Mouse (Mus musculus) hindbrain, embryonic 10.5 days (tissue): ENCODE data around the gene Patj. TPM values are rescaled to one million over a fixed set of nuclear protein-coding genes. Genes with fewer than 3 reads are reported as not detected.
"Not testable (repeated sequence)": the region's sequence is repeated elsewhere in the genome, so short reads cannot be mapped to it uniquely, and the experiment has no call there.

Experiments
- DNase-seq: peaks from one replicate; pipeline ENCODE4 v3.0.0-alpha.2; 2017; ENCODE audit warnings: low spot score
- H3K27ac ChIP-seq: fragments of 300-500 bp; sonication (generic); 2 replicates; pipeline ENCODE4 v1.5.1; 2016; ENCODE audit warnings: mild to moderate bottlenecking, moderate library complexity
- H3K27me3 ChIP-seq: fragments of 300-500 bp; sonication (generic); 2 replicates; pipeline ENCODE4 v1.6.1; 2016; ENCODE audit warnings: mild to moderate bottlenecking; ENCODE audit not compliant: poor library complexity, insufficient read depth, severe bottlenecking
- H3K36me3 ChIP-seq: fragments of 300-500 bp; sonication (generic); 2 replicates; pipeline ENCODE4 v1.6.1; 2016; ENCODE audit warnings: mild to moderate bottlenecking, moderate library complexity
- H3K4me1 ChIP-seq: fragments of 300-500 bp; sonication (generic); replicated peaks from 2 replicates; pipeline ENCODE4 v1.6.1; 2016; ENCODE audit warnings: mild to moderate bottlenecking
- H3K4me3 ChIP-seq: fragments of 300-500 bp; sonication (generic); 2 replicates; pipeline ENCODE4 v1.5.1; 2016; ENCODE audit warnings: mild to moderate bottlenecking, moderate library complexity
- H3K9me3 ChIP-seq: fragments of 300-500 bp; sonication (generic); 2 replicates; pipeline ENCODE4 v1.6.1; 2016; ENCODE audit warnings: mild to moderate bottlenecking, moderate library complexity
- WGBS: fragments of 180-500 bp; shearing (Covaris S2); methylation state at CpG from one replicate; pipeline ENCODE4 v1.1.7; 2016; 5-methylcytosine and 5-hydroxymethylcytosine counted together
- polyA plus RNA-seq: library from polyadenylated mRNA; unstranded; fragments of >200 nt; fragmentation: Nextera tagmentation; extraction: Ambion mirVana; gene quantifications from 2 replicates; pipeline ENCODE4 v1.2.1, GENCODE M21; 2016

Patj gene
- polyA plus RNA-seq, 1 experiment from 2014 or later: 8.2 TPM

GRCm38 (mm10) chr4:98620986-98621784, 225.6 kb downstream of the Patj start:
- Histone ChIP-seq H3K27me3 (no peaks in the 10 kb centered on the region), H3K4me1 (peaks cover 15% of the 10 kb centered on the region), H3K9me3 (no peaks in the 10 kb centered on the region), H3K36me3 (no peaks in the 10 kb centered on the region), H3K27ac (no peak overlapping the region), H3K4me3 (no peak overlapping the region)
- 80% methylated on average over 9 of the region's 9 CpGs for WGBS
- DNase-seq: no peak

GRCm38 (mm10) chr4:98622180-98622579, 226.6 kb downstream of the Patj start:
- peaks cover 15% of the 10 kb centered on the region for H3K4me1 ChIP-seq
- WGBS: 68% methylated on average over 1 of the region's 1 CpGs
- no peaks in the 10 kb centered on the region for H3K9me3 ChIP-seq
- DNase-seq: no peak
- no peak overlapping the region for H3K27ac ChIP-seq
- no peak overlapping the region for H3K4me3 ChIP-seq
- no peaks in the 10 kb centered on the region for H3K36me3 ChIP-seq
- H3K27me3 ChIP-seq: no peaks in the 10 kb centered on the region

GRCm38 (mm10) chr4:98622996-98623673, 227.6 kb downstream of the Patj start:
- H3K4me1 ChIP-seq: peaks cover 15% of the 10 kb centered on the region
- peak overlapping the region; percentile 57 for H3K27ac ChIP-seq
- no peak overlapping the region for H3K4me3 ChIP-seq
- H3K9me3 ChIP-seq: no peaks in the 10 kb centered on the region
- H3K36me3 ChIP-seq: no peaks in the 10 kb centered on the region
- WGBS: 51% methylated on average over 3 of the region's 3 CpGs
- DNase-seq: peak; percentile 22
- no peaks in the 10 kb centered on the region for H3K27me3 ChIP-seq

- Histone ChIP-seq H3K9me3 (no peaks in the 10 kb centered on the region), H3K36me3 (no peaks in the 10 kb centered on the region), H3K4me1 (peaks cover 7% of the 10 kb centered on the region), H3K4me3 (no peak overlapping the region), H3K27me3 (no peaks in the 10 kb centered on the region), H3K27ac (no peak overlapping the region)
- WGBS: 89% methylated on average over 6 of the region's 6 CpGs
- DNase-seq: no peak
Measured at GRCm38 (mm10) chr4:98628286-98628685, 232.7 kb downstream of the Patj start.

- H3K36me3 ChIP-seq, H3K27me3 ChIP-seq, DNase-seq, H3K4me1 ChIP-seq, H3K4me3 ChIP-seq, H3K27ac ChIP-seq, H3K9me3 ChIP-seq: not testable (repeated sequence)
Measured at GRCm38 (mm10) chr4:98629217-98629616, 233.6 kb downstream of the Patj start.

- DNase-seq: no peak
- WGBS: 92% methylated on average over 18 of the region's 18 CpGs
- H3K27me3 ChIP-seq: no peaks in the 10 kb centered on the region
- H3K9me3 ChIP-seq: 0 out of 2 replicates have a peak, but pooled peaks cover 2% of the 10 kb centered on the region
- no peaks in the 10 kb centered on the region for H3K4me1 ChIP-seq
- no peak overlapping the region for H3K27ac ChIP-seq
- no peaks in the 10 kb centered on the region for H3K36me3 ChIP-seq
- H3K4me3 ChIP-seq: no peak overlapping the region
Measured at GRCm38 (mm10) chr4:98635140-98635837, 239.7 kb downstream of the Patj start.

DNA sequence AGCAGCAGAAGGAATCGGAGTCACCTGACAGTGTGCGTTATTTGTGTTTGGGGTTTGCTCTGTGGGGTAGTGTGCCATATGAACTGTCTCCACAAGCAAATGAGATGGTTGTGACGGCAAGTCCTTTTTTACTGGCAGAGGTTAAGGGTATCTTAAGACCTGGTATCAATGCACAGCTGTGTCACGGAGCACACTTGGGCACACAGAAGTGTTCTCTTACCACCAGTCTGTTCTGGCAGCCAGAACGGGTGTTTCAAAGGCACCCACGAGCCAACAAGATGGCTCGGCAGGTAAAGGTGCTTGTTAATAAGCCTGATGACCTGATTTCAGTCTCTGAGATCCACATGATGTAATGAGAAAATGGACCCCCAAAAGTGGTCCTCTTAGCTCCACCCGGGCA, 243.1 kb downstream of the Patj start:
- 93% methylated on average over 8 of the region's 8 CpGs for WGBS
- Histone ChIP-seq H3K9me3 (0 out of 2 replicates have a peak, but pooled peaks cover 2% of the 10 kb centered on the region), H3K27ac (no peak overlapping the region), H3K4me3 (no peak overlapping the region), H3K4me1 (no peaks in the 10 kb centered on the region), H3K27me3 (no peaks in the 10 kb centered on the region), H3K36me3 (no peaks in the 10 kb centered on the region)
- no peak for DNase-seq

DNA sequence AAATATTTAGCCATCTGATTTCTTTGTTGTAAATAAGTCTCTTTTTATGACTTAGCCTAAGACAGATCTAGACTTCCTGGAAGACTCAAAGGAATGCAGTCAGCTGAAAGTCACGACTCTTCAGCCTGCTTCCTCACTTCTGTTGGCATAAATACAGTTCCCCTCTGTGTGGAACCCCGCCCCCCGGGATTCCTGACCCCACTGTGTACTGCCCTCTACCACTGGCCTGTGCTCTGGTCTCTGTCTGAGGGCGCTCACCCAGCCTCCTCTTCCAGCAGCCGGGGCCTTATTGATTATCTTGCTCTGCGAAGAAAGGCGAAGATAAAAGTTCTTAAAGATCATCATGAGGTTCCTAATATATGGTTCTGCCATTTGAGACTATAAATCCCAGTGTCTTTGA, 258.1 kb downstream of the Patj start:
- Histone ChIP-seq H3K36me3 (no peaks in the 10 kb centered on the region), H3K27me3 (no peaks in the 10 kb centered on the region), H3K4me3 (no peak overlapping the region), H3K4me1 (peaks cover 6% of the 10 kb centered on the region; the same call in 1 of the 2 replicates), H3K9me3 (no peaks in the 10 kb centered on the region), H3K27ac (no peak overlapping the region)
- DNase-seq: no peak
- 74% methylated on average over 7 of the region's 7 CpGs for WGBS

DNA sequence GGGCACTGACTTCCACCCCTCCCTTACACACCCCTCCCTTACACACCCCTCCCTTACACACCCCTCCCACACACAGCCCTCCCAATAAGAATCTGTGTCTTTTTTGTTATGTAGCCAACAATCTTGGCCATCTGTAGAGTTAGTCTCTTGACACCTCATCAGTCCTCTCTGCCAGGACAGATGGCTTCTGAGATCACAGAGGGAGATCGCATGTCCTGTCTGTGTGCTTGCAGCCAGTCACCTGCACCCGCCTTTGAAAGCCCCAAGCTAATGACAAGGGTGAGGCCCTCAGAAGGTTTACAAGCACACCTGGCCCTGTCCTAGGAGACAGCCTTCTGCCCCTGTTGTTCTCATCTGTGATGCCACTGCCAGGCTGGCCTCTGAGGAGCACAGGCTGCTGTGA, 258.8 kb downstream of the Patj start:
- 56% methylated on average over 2 of the region's 2 CpGs for WGBS
- H3K36me3 ChIP-seq: no peaks in the 10 kb centered on the region
- H3K4me1 ChIP-seq: peaks cover 6% of the 10 kb centered on the region; the same call in 1 of the 2 replicates
- no peak overlapping the region for H3K4me3 ChIP-seq
- no peak for DNase-seq
- H3K27me3 ChIP-seq: no peaks in the 10 kb centered on the region
- H3K27ac ChIP-seq: no peak overlapping the region
- no peaks in the 10 kb centered on the region for H3K9me3 ChIP-seq

DNA sequence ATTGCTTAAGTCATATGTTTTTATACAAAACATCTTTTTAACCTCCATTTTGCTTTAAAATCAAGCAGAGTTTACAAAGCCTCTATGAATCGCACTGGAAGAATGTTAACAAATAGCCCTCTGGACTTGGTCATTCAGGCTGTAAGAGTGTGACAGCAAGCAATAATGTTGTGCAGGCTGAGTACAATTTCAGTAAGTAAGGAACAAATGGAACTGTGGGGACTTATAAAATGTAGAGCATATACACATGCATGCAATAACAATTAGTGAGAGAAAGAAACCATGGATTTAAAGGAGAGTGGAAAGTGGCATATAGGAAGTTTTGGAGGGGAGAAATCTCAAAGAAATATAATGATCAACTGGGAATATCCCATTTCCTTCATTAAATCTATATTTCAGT, 261.2 kb downstream of the Patj start:
- Histone ChIP-seq H3K4me1 (peaks cover 6% of the 10 kb centered on the region; the same call in 1 of the 2 replicates), H3K9me3 (no peaks in the 10 kb centered on the region), H3K27ac (no peak overlapping the region), H3K27me3 (no peaks in the 10 kb centered on the region), H3K4me3 (no peak overlapping the region), H3K36me3 (no peaks in the 10 kb centered on the region)
- 96% methylated on average over 1 of the region's 1 CpGs for WGBS
- DNase-seq: no peak

GRCm38 (mm10) chr4:98659032-98659431, 263.4 kb downstream of the Patj start:
- no peak overlapping the region for H3K27ac ChIP-seq
- H3K4me3 ChIP-seq: no peak overlapping the region
- H3K4me1 ChIP-seq: peaks cover 6% of the 10 kb centered on the region; the same call in 1 of the 2 replicates
- H3K9me3 ChIP-seq: peaks cover 9% of the 10 kb centered on the region
- 85% methylated on average over 2 of the region's 2 CpGs for WGBS
- no peak for DNase-seq
- H3K27me3 ChIP-seq: no peaks in the 10 kb centered on the region
- H3K36me3 ChIP-seq: 0 out of 2 replicates have a peak, but pooled peaks cover 3% of the 10 kb centered on the region

DNA sequence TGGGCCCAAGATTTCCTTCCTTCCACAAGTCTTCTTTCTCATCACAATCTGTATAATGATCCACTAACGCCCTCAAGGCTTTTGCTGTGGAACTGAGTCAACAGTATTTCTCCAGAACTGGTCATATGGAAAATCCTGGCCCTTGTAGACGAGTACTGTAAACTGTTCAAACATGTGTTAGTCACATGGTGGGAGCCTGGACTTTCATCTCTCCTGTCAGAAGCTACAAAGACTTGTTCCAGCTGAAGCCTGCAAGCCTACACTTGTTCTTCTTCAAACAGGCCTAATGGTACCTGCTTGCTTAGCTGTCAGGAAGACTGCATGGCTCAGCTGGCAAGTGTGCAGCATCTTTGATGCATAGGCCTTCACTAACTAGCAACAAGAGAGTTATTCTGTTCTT, 264.9 kb downstream of the Patj start:
- H3K27me3 ChIP-seq: no peaks in the 10 kb centered on the region
- 80% methylated on average over 2 of the region's 2 CpGs for WGBS
- peaks cover 9% of the 10 kb centered on the region for H3K9me3 ChIP-seq
- no peak overlapping the region for H3K27ac ChIP-seq
- no peak overlapping the region for H3K4me3 ChIP-seq
- 0 out of 2 replicates have a peak, but pooled peaks cover 3% of the 10 kb centered on the region for H3K36me3 ChIP-seq
- no peaks in the 10 kb centered on the region for H3K4me1 ChIP-seq
- no peak for DNase-seq

GRCm38 (mm10) chr4:98665884-98666283, 270.3 kb downstream of the Patj start:
- Histone ChIP-seq H3K27me3 (no peaks in the 10 kb centered on the region), H3K4me1 (no peaks in the 10 kb centered on the region), H3K36me3 (0 out of 2 replicates have a peak, but pooled peaks cover 3% of the 10 kb centered on the region), H3K9me3 (peaks cover 9% of the 10 kb centered on the region), H3K4me3 (no peak overlapping the region), H3K27ac (no peak overlapping the region)
- no peak for DNase-seq
- 96% methylated on average over 7 of the region's 7 CpGs for WGBS
